Mouse (Mus musculus) heart, embryonic 15.5 days (tissue): ENCODE measurements around the gene Use1. TPM values are rescaled to one million over a fixed set of nuclear protein-coding genes. Genes with fewer than 3 reads are reported as not detected.
A peak's percentile ranks its signal among the peaks of the same experiment; 100 is the strongest.

ENCODE experiments used
- ATAC-seq: fragments of 200-750 bp; cut with Nextera tagmentation; replicated peaks from 2 replicates; pipeline ENCODE4 v1.8.0; 2017; ENCODE audit warnings: low read depth, moderate TSS enrichment; ENCODE audit not compliant: insufficient number of reproducible peaks, insufficient read depth, low FRiP score
- H3K27ac ChIP-seq: fragments of 300-500 bp; sonication (generic); 2 replicates; pipeline ENCODE4 v1.5.1; 2015; ENCODE audit warnings: mild to moderate bottlenecking, inconsistent platforms
- H3K27me3 ChIP-seq: fragments of 300-500 bp; sonication (generic); 2 replicates; pipeline ENCODE4 v1.6.1; 2015; ENCODE audit warnings: inconsistent platforms
- H3K36me3 ChIP-seq: fragments of 300-500 bp; sonication (generic); 2 replicates; pipeline ENCODE4 v1.6.1; 2015; ENCODE audit warnings: mild to moderate bottlenecking, inconsistent platforms
- H3K4me1 ChIP-seq: fragments of 300-500 bp; sonication (generic); replicated peaks from 2 replicates; pipeline ENCODE4 v1.6.1; 2015; ENCODE audit warnings: inconsistent platforms
- H3K4me2 ChIP-seq: fragments of 300-500 bp; sonication (generic); 2 replicates; pipeline ENCODE4 v1.6.1; 2015; ENCODE audit warnings: inconsistent platforms, mild to moderate bottlenecking, moderate library complexity
- H3K4me3 ChIP-seq: fragments of 300-500 bp; sonication (generic); 2 replicates; pipeline ENCODE4 v1.5.1; 2015; ENCODE audit warnings: mild to moderate bottlenecking, inconsistent platforms
- H3K9ac ChIP-seq: fragments of 300-500 bp; sonication (generic); 2 replicates; pipeline ENCODE4 v1.6.1; 2015; ENCODE audit warnings: mild to moderate bottlenecking, inconsistent platforms
- H3K9me3 ChIP-seq: fragments of 300-500 bp; sonication (generic); replicated peaks from 2 replicates; pipeline ENCODE4 v1.6.1; 2016; ENCODE audit warnings: inconsistent platforms
- WGBS: fragments of 180-500 bp; shearing (Covaris S2); methylation state at CpG from one replicate; pipeline ENCODE4 v1.1.7; 2015; ENCODE audit warnings: mixed read lengths; 5-methylcytosine and 5-hydroxymethylcytosine counted together
- polyA plus RNA-seq: library from polyadenylated mRNA; unstranded; fragments of >200 nt; fragmentation: Nextera tagmentation; extraction: Ambion mirVana; gene quantifications from 2 replicates; pipeline ENCODE4 v1.2.1, GENCODE M21; 2015

Use1 gene
- polyA plus RNA-seq, 1 experiment from 2014 or later, result 75.3 TPM

GRCm38 (mm10) chr8:71404011-71404410, 37.4 kb downstream of the Use1 start:
- Histone ChIP-seq H3K9me3 (no peaks in the 10 kb centered on the region), H3K27me3 (no peaks in the 10 kb centered on the region), H3K36me3 (peaks cover 14% of the 10 kb centered on the region; the same call in 1 of the 2 replicates), H3K27ac (no peak overlapping the region), H3K4me2 (no peak overlapping the region), H3K4me3 (no peak overlapping the region), H3K9ac (no peak overlapping the region), H3K4me1 (peaks cover 26% of the 10 kb centered on the region)
- ATAC-seq, result no peak
- WGBS, result 86% methylated on average over 8 of the region's 8 CpGs

GRCm38 (mm10) chr8:71404951-71405351, 38.3 kb downstream of the Use1 start:
- H3K4me3 ChIP-seq, result no peak overlapping the region

GRCm38 (mm10) chr8:71405401-71406098, 38.9 kb downstream of the Use1 start, which contains the start of gene Ankle1:
Gene Ankle1 (plus strand): TSS chr8:71406010.
- Histone ChIP-seq H3K4me1 (peaks cover 26% of the 10 kb centered on the region), H3K27ac (peak within 1 kb of the TSS; percentile 34; the same call in 1 of the 2 replicates), H3K9ac (peak within 1 kb of the TSS; percentile 74), H3K27me3 (no peaks in the 10 kb centered on the region), H3K4me2 (peak within 1 kb of the TSS; percentile 95), H3K9me3 (no peaks in the 10 kb centered on the region), H3K36me3 (peaks cover 18% of the 10 kb centered on the region; the same call in 1 of the 2 replicates), H3K4me3 (peak within 1 kb of the TSS; percentile 72)
- 18% methylated on average over 33 of the region's 33 CpGs for WGBS
- peak; percentile 88 for ATAC-seq

More at GRCm38 (mm10) chr8:71404951-71405351, 38.3 kb downstream of the Use1 start:
- H3K27ac ChIP-seq, result no peak overlapping the region
- no peaks in the 10 kb centered on the region for H3K9me3 ChIP-seq
- 84% methylated on average over 9 of the region's 9 CpGs for WGBS
- no peak for ATAC-seq
- peaks cover 16% of the 10 kb centered on the region; the same call in 1 of the 2 replicates for H3K36me3 ChIP-seq
- peak overlapping the region; percentile 95; the same call in 1 of the 2 replicates for H3K4me2 ChIP-seq
- no peak overlapping the region for H3K9ac ChIP-seq
- H3K4me1 ChIP-seq, result peaks cover 26% of the 10 kb centered on the region
- H3K27me3 ChIP-seq, result no peaks in the 10 kb centered on the region

GRCm38 (mm10) chr8:71406099-71407015, 39.7 kb downstream of the Use1 start:
- Histone ChIP-seq H3K27ac (peak overlapping the region; percentile 34; the same call in 1 of the 2 replicates), H3K9ac (peak overlapping the region; percentile 74), H3K9me3 (no peaks in the 10 kb centered on the region), H3K4me2 (peak overlapping the region; percentile 95), H3K27me3 (no peaks in the 10 kb centered on the region), H3K4me3 (peak overlapping the region; percentile 72), H3K36me3 (peaks cover 18% of the 10 kb centered on the region; the same call in 1 of the 2 replicates), H3K4me1 (peaks cover 26% of the 10 kb centered on the region)
- WGBS, result 1% methylated on average over 55 of the region's 55 CpGs
- ATAC-seq, result peak; percentile 71; the same call in 1 of the 2 replicates

- H3K4me2 ChIP-seq, result peak overlapping the region; percentile 95; the same call in 1 of the 2 replicates
- no peak overlapping the region for H3K9ac ChIP-seq
- 82% methylated on average over 14 of the region's 14 CpGs for WGBS
- no peak for ATAC-seq
- H3K4me3 ChIP-seq, result no peak overlapping the region
- H3K36me3 ChIP-seq, result peaks cover 18% of the 10 kb centered on the region; the same call in 1 of the 2 replicates
- no peaks in the 10 kb centered on the region for H3K9me3 ChIP-seq
- H3K27ac ChIP-seq, result no peak overlapping the region
- peaks cover 26% of the 10 kb centered on the region for H3K4me1 ChIP-seq
- no peaks in the 10 kb centered on the region for H3K27me3 ChIP-seq
Measured at GRCm38 (mm10) chr8:71407441-71407840, 40.8 kb downstream of the Use1 start.

GRCm38 (mm10) chr8:71408231-71408630, 41.6 kb downstream of the Use1 start:
- H3K4me3 ChIP-seq, result no peak overlapping the region
- peaks cover 18% of the 10 kb centered on the region; the same call in 1 of the 2 replicates for H3K36me3 ChIP-seq
- no peak overlapping the region for H3K9ac ChIP-seq
- no peaks in the 10 kb centered on the region for H3K9me3 ChIP-seq
- H3K27ac ChIP-seq, result no peak overlapping the region
- no peak for ATAC-seq
- WGBS, result 91% methylated on average over 4 of the region's 4 CpGs
- H3K4me1 ChIP-seq, result peaks cover 26% of the 10 kb centered on the region
- H3K4me2 ChIP-seq, result no peak overlapping the region
- H3K27me3 ChIP-seq, result no peaks in the 10 kb centered on the region

- Histone ChIP-seq H3K9ac (no peak overlapping the region), H3K4me3 (no peak overlapping the region), H3K4me1 (peaks cover 10% of the 10 kb centered on the region), H3K27me3 (no peaks in the 10 kb centered on the region; the same call in 1 of the 2 replicates), H3K4me2 (no peak overlapping the region), H3K9me3 (no peaks in the 10 kb centered on the region), H3K27ac (no peak overlapping the region), H3K36me3 (peaks cover 18% of the 10 kb centered on the region; the same call in 1 of the 2 replicates)
- ATAC-seq, result no peak
- 45% methylated on average over 11 of the region's 11 CpGs for WGBS
Measured at GRCm38 (mm10) chr8:71411535-71412273, 45.1 kb downstream of the Use1 start.

Other genes starting within 250 kb of the Use1 start
- gene Myo9b, start 94.1 kb upstream of the Use1 start, polyA plus RNA-seq, result 13.6 and 20.2 TPM in 2 replicates
- gene Haus8, start 93.9 kb upstream of the Use1 start, polyA plus RNA-seq, result 114 and 120 TPM in 2 replicates
- 4.9 and 7.2 TPM in 2 replicates for gene Ocel1, start 4.5 kb downstream of the Use1 start, polyA plus RNA-seq
- gene Nr2f6, start 15.1 kb downstream of the Use1 start, polyA plus RNA-seq, result 43.4 and 51.5 TPM in 2 replicates
- gene Ushbp1, start 29.0 kb downstream of the Use1 start, polyA plus RNA-seq, result 14.6 and 17.3 TPM in 2 replicates
- 75.5 and 89.9 TPM in 2 replicates for gene Babam1, start 30.0 kb downstream of the Use1 start, polyA plus RNA-seq
- 23.0 and 34.0 TPM in 2 replicates for gene Ankle1, start 39.2 kb downstream of the Use1 start, polyA plus RNA-seq
- gene Abhd8, start 96.8 kb downstream of the Use1 start, polyA plus RNA-seq, result 34.6 and 45.0 TPM in 2 replicates
- 149 and 188 TPM in 2 replicates for gene Mrpl34, start 98.1 kb downstream of the Use1 start, polyA plus RNA-seq
- gene Dda1, start 102.4 kb downstream of the Use1 start, polyA plus RNA-seq, result 68.4 and 84.1 TPM in 2 replicates
- 0.81 and 1.9 TPM in 2 replicates for gene Ano8, start 119.1 kb downstream of the Use1 start, polyA plus RNA-seq
- gene Gtpbp3, start 121.3 kb downstream of the Use1 start, polyA plus RNA-seq, result 10.5 and 11.8 TPM in 2 replicates
- gene Plvap, start 144.9 kb downstream of the Use1 start, polyA plus RNA-seq, result 87.2 and 113 TPM in 2 replicates
- gene Ccdc194, start 158.9 kb downstream of the Use1 start, polyA plus RNA-seq, result 0.30 and 0.48 TPM in 2 replicates
- gene Bst2, start 170.6 kb downstream of the Use1 start, polyA plus RNA-seq, result 34.6 and 45.1 TPM in 2 replicates
- gene Mvb12a, start 176.1 kb downstream of the Use1 start, polyA plus RNA-seq, result 51.1 and 65.2 TPM in 2 replicates
- 0.42 and 1.1 TPM in 2 replicates for gene Tmem221, start 192.0 kb downstream of the Use1 start, polyA plus RNA-seq
- gene Nxnl1, start 199.8 kb downstream of the Use1 start, polyA plus RNA-seq, result 0.08 TPM in 1 of 2 replicates, not detected in the other
- gene Slc27a1, start 202.0 kb downstream of the Use1 start, polyA plus RNA-seq, result 18.8 and 27.8 TPM in 2 replicates
- gene Pgls, start 225.3 kb downstream of the Use1 start, polyA plus RNA-seq, result 159 and 171 TPM in 2 replicates
- 2.1 and 3.1 TPM in 2 replicates for gene Fam129c, start 230.8 kb downstream of the Use1 start, polyA plus RNA-seq
- 50.4 and 64.5 TPM in 2 replicates for gene Colgalt1, start 244.2 kb downstream of the Use1 start, polyA plus RNA-seq